Mouse (Mus musculus) bone marrow, adult 2 months (tissue): Measurements from ENCODE around the gene Tubgcp6. TPM values are rescaled to one million over a fixed set of nuclear protein-coding genes. Genes with fewer than 3 reads are reported as not detected.
A peak's percentile ranks its signal among the peaks of the same experiment; 100 is the strongest.

Experiments
- H3K27ac ChIP-seq: fragments of 200-500 bp; 2 replicates; pipeline ENCODE4 v1.5.1; 2012; ENCODE audit warnings: low read depth, mild to moderate bottlenecking, control low read depth, inconsistent platforms, low read length; ENCODE audit not compliant: control insufficient read depth, poor library complexity, insufficient read depth
- H3K4me1 ChIP-seq: fragments of 200-500 bp; 2 replicates; pipeline ENCODE4 v1.6.1; 2011; ENCODE audit warnings: low read length; ENCODE audit not compliant: control insufficient read depth, insufficient read depth
- H3K4me3 ChIP-seq: fragments of 200-500 bp; replicated peaks from 2 replicates; pipeline ENCODE3; 2011; ENCODE audit warnings: mild to moderate bottlenecking, low read depth, low read length, control low read depth; ENCODE audit not compliant: control insufficient read depth
- CTCF ChIP-seq: fragments of 200-500 bp; IDR thresholded peaks from 2 replicates; pipeline ENCODE4 v1.5.1; 2011; ENCODE audit warnings: low read length, control low read depth; ENCODE audit not compliant: control insufficient read depth, insufficient read depth
- POLR2A ChIP-seq: fragments of 200-500 bp; IDR thresholded peaks from 2 replicates; pipeline ENCODE4 v1.6.1; 2011; ENCODE audit warnings: low read depth, mild to moderate bottlenecking, control low read depth, low read length, borderline replicate concordance; ENCODE audit not compliant: control insufficient read depth
- WGBS: fragments of 180-500 bp; shearing (Covaris S2); methylation state at CpG from one replicate; pipeline ENCODE4 v1.1.7; 2018; 5-methylcytosine and 5-hydroxymethylcytosine counted together
- polyA plus RNA-seq: library from polyadenylated mRNA; stranded (reverse); fragments of >200 nt; gene quantifications from 2 replicates; pipeline ENCODE4 v1.2.4, GENCODE M21; 2011; ENCODE audit warnings: low replicate concordance; ENCODE audit not compliant: missing spikeins, insufficient read depth, insufficient read length

The Tubgcp6 gene
- polyA plus RNA-seq, 1 experiment, result 31.9 TPM

GRCm38 (mm10) chr15:89158516-89158915, 35.6 kb upstream of the Tubgcp6 start:
- 94% methylated on average over 16 of the region's 16 CpGs for WGBS
- Histone ChIP-seq H3K4me1 (no peaks in the 10 kb centered on the region), H3K4me3 (no peak overlapping the region), H3K27ac (no peak overlapping the region)
- TF ChIP-seq CTCF (no peak), POLR2A (no peak)

GRCm38 (mm10) chr15:89157954-89158353, 35.0 kb upstream of the Tubgcp6 start:
- no peaks in the 10 kb centered on the region for H3K4me1 ChIP-seq
- no peak for TF ChIP-seq POLR2A
- TF ChIP-seq CTCF, result peak; percentile 81
- 57% methylated on average over 7 of the region's 7 CpGs for WGBS
- no peak overlapping the region for H3K4me3 ChIP-seq
- H3K27ac ChIP-seq, result no peak overlapping the region

GRCm38 (mm10) chr15:89152312-89152711, 29.4 kb upstream of the Tubgcp6 start:
- Histone ChIP-seq H3K27ac (no peak overlapping the region), H3K4me1 (no peaks in the 10 kb centered on the region), H3K4me3 (no peak overlapping the region)
- no peak for TF ChIP-seq CTCF
- no peak for TF ChIP-seq POLR2A

- TF ChIP-seq POLR2A (no peak), CTCF (no peak)
- 13% methylated on average over 13 of the region's 13 CpGs for whole genome bisulfite sequencing
- H3K27ac ChIP-seq, result no peak overlapping the region
- no peaks in the 10 kb centered on the region; the same call in 1 of the 2 replicates for H3K4me1 ChIP-seq
- no peak overlapping the region for H3K4me3 ChIP-seq
Measured at GRCm38 (mm10) chr15:89150041-89150390, 27.1 kb upstream of the Tubgcp6 start.

- H3K4me1 ChIP-seq, result peaks cover 1% of the 10 kb centered on the region; the same call in 1 of the 2 replicates
- WGBS, result 1% methylated on average over 61 of the region's 61 CpGs
- TF ChIP-seq POLR2A, result no peak
- TF ChIP-seq CTCF, result no peak
- peak within 1 kb of the TSS; percentile 36; the same call in 1 of the 2 replicates for H3K27ac ChIP-seq
- peak within 1 kb of the TSS; percentile 46 for H3K4me3 ChIP-seq
Measured at GRCm38 (mm10) chr15:89149271-89150040, 26.5 kb upstream of the Tubgcp6 start, which contains the start of gene Mapk11. Gene Mapk11, minus strand, starts transcription at chr15:89149628.

GRCm38 (mm10) chr15:89148496-89149270, 25.8 kb upstream of the Tubgcp6 start:
- 12% methylated on average over 25 of the region's 25 CpGs for WGBS
- no peak for TF ChIP-seq POLR2A
- TF ChIP-seq CTCF, result no peak
- Histone ChIP-seq H3K27ac (no peak overlapping the region), H3K4me3 (peak overlapping the region; percentile 46), H3K4me1 (peaks cover 1% of the 10 kb centered on the region; the same call in 1 of the 2 replicates)

- Histone ChIP-seq H3K27ac (no peak overlapping the region), H3K4me1 (peaks cover 1% of the 10 kb centered on the region; the same call in 1 of the 2 replicates), H3K4me3 (no peak overlapping the region)
- 61% methylated on average over 4 of the region's 4 CpGs for WGBS
- TF ChIP-seq POLR2A (no peak), CTCF (no peak)
Measured at GRCm38 (mm10) chr15:89147895-89148294, 25.0 kb upstream of the Tubgcp6 start.

GRCm38 (mm10) chr15:89147456-89147855, 24.5 kb upstream of the Tubgcp6 start:
- H3K4me3 ChIP-seq, result no peak overlapping the region
- no peak overlapping the region for H3K27ac ChIP-seq
- no peak for TF ChIP-seq POLR2A
- TF ChIP-seq CTCF, result no peak
- H3K4me1 ChIP-seq, result peaks cover 1% of the 10 kb centered on the region; the same call in 1 of the 2 replicates
- 23% methylated on average over 10 of the region's 10 CpGs for WGBS
